Mouse (Mus musculus): ENCODE measurements around the gene Calr4.

Gene Calr4

GRCm38 (mm10) chr4:109273586-109274240 is 39.4 kb downstream of the Calr4 start:
- no peak for DNase-seq (ENCODE audit: low read depth, low spot score)

- DNase-seq (ENCODE audit: low read depth, low spot score) = peak; percentile 88
These were observed 45.6 kb downstream of the Calr4 start, which contains the start of gene Eps15 for GRCm38 (mm10) chr4:109279689-109280458. Gene Eps15, plus strand, starts transcription at chr4:109280268.

- DNase-seq (ENCODE audit: low read depth, low spot score) = peak; percentile 29
These were observed 46.3 kb downstream of the Calr4 start for GRCm38 (mm10) chr4:109280459-109281160.

- no peak for DNase-seq (ENCODE audit: low read depth, low spot score)
These were observed 46.9 kb downstream of the Calr4 start for GRCm38 (mm10) chr4:109281161-109281560.

- no peak for DNase-seq (ENCODE audit: low read depth, low spot score)
These were observed 47.7 kb downstream of the Calr4 start for GRCm38 (mm10) chr4:109281946-109282345.

- no peak for DNase-seq (ENCODE audit: low read depth, low spot score)
These were observed 60.3 kb downstream of the Calr4 start for GRCm38 (mm10) chr4:109294629-109295028.

- no peak for DNase-seq (ENCODE audit: low read depth, low spot score)
These were observed 62.2 kb downstream of the Calr4 start for GRCm38 (mm10) chr4:109296510-109296909.

- DNase-seq (ENCODE audit: low read depth, low spot score) = no peak
These were observed 64.9 kb downstream of the Calr4 start for GRCm38 (mm10) chr4:109299136-109299535.
